Mouse (Mus musculus): ENCODE results near the gene Kcnd1. TPM values are rescaled to one million over a fixed set of nuclear protein-coding genes. Genes with fewer than 3 reads are reported as not detected.

The Kcnd1 gene
- polyA plus RNA-seq, 1 experiment from 2014 or later = 1.6 TPM

MicroRNA genes within 50 kb of the gene (microRNA counts, 519-probe panel; counts per million panel counts)
- microRNA mmu-miR-1198 = 1,894 counts per million, percentile 13 among the panel's probes with 10 or more counts

Small RNA genes lying within 50 kb of the gene (microRNA-seq; reads per million reads assigned to microRNA genes)
- 30.6 reads per million, percentile 40 among the genes with 10 or more reads in this experiment for gene Mir1198

Other genes with a start within 250 kb of the Kcnd1 start
- 0.05 TPM in 1 of 2 replicates, not detected in the other for gene Foxp3, start 248.6 kb upstream of the Kcnd1 start, polyA plus RNA-seq (2015; fragmentation: Nextera tagmentation; extraction: Ambion mirVana)
- gene Ppp1r3f, start 248.0 kb upstream of the Kcnd1 start, polyA plus RNA-seq (2015; fragmentation: Nextera tagmentation; extraction: Ambion mirVana) = 1.9 and 2.2 TPM in 2 replicates
- 31.9 and 32.1 TPM in 2 replicates for gene Ccdc22, start 216.8 kb upstream of the Kcnd1 start, polyA plus RNA-seq (2015; fragmentation: Nextera tagmentation; extraction: Ambion mirVana)
- gene Cacna1f, start 215.2 kb upstream of the Kcnd1 start, polyA plus RNA-seq (2015; fragmentation: Nextera tagmentation; extraction: Ambion mirVana) = not detected in 2 replicates
- gene Syp, start 183.8 kb upstream of the Kcnd1 start, polyA plus RNA-seq (2015; fragmentation: Nextera tagmentation; extraction: Ambion mirVana) = 1.9 and 3.4 TPM in 2 replicates
- gene Prickle3, start 165.0 kb upstream of the Kcnd1 start, polyA plus RNA-seq (2015; fragmentation: Nextera tagmentation; extraction: Ambion mirVana) = 8.5 and 8.8 TPM in 2 replicates
- 186 and 191 TPM in 2 replicates for gene Plp2, start 150.9 kb upstream of the Kcnd1 start, polyA plus RNA-seq (2015; fragmentation: Nextera tagmentation; extraction: Ambion mirVana)
- gene Magix, start 141.0 kb upstream of the Kcnd1 start, polyA plus RNA-seq (2015; fragmentation: Nextera tagmentation; extraction: Ambion mirVana) = 0.53 and 0.62 TPM in 2 replicates
- gene Gpkow, start 125.2 kb upstream of the Kcnd1 start, polyA plus RNA-seq (2015; fragmentation: Nextera tagmentation; extraction: Ambion mirVana) = 46.9 and 49.1 TPM in 2 replicates
- 69.6 and 79.5 TPM in 2 replicates for gene Wdr45, start 108.0 kb upstream of the Kcnd1 start, polyA plus RNA-seq (2015; fragmentation: Nextera tagmentation; extraction: Ambion mirVana)
- gene Gm45208, start 100.0 kb upstream of the Kcnd1 start, polyA plus RNA-seq (2015; fragmentation: Nextera tagmentation; extraction: Ambion mirVana) = not detected in 2 replicates
- gene Praf2, start 93.8 kb upstream of the Kcnd1 start, polyA plus RNA-seq (2015; fragmentation: Nextera tagmentation; extraction: Ambion mirVana) = 58.9 and 60.6 TPM in 2 replicates
- 23.5 and 23.6 TPM in 2 replicates for gene Ccdc120, start 71.4 kb upstream of the Kcnd1 start, polyA plus RNA-seq (2015; fragmentation: Nextera tagmentation; extraction: Ambion mirVana)
- 29.2 and 30.5 TPM in 2 replicates for gene Tfe3, start 59.7 kb upstream of the Kcnd1 start, polyA plus RNA-seq (2015; fragmentation: Nextera tagmentation; extraction: Ambion mirVana)
- 39.7 and 41.7 TPM in 2 replicates for gene Gripap1, start 32.5 kb upstream of the Kcnd1 start, polyA plus RNA-seq (2015; fragmentation: Nextera tagmentation; extraction: Ambion mirVana)
- 42.2 and 46.6 TPM in 2 replicates for gene Otud5, start 19.1 kb downstream of the Kcnd1 start, polyA plus RNA-seq (2015; fragmentation: Nextera tagmentation; extraction: Ambion mirVana)
- 8.6 and 10.3 TPM in 2 replicates for gene Pim2, start 56.0 kb downstream of the Kcnd1 start, polyA plus RNA-seq (2015; fragmentation: Nextera tagmentation; extraction: Ambion mirVana)
- gene Slc35a2, start 61.7 kb downstream of the Kcnd1 start, polyA plus RNA-seq (2015; fragmentation: Nextera tagmentation; extraction: Ambion mirVana) = 37.6 and 38.6 TPM in 2 replicates
- gene Pqbp1, start 77.0 kb downstream of the Kcnd1 start, polyA plus RNA-seq (2015; fragmentation: Nextera tagmentation; extraction: Ambion mirVana) = 114 and 115 TPM in 2 replicates
- gene Timm17b, start 77.1 kb downstream of the Kcnd1 start, polyA plus RNA-seq (2015; fragmentation: Nextera tagmentation; extraction: Ambion mirVana) = 155 TPM in 2 replicates
- not detected in 2 replicates for gene Gm10491, start 85.5 kb downstream of the Kcnd1 start, polyA plus RNA-seq (2015; fragmentation: Nextera tagmentation; extraction: Ambion mirVana)
- not detected in 2 replicates for gene Gm10490, start 87.3 kb downstream of the Kcnd1 start, polyA plus RNA-seq (2015; fragmentation: Nextera tagmentation; extraction: Ambion mirVana)
- gene Pcsk1n, start 97.5 kb downstream of the Kcnd1 start, polyA plus RNA-seq (2015; fragmentation: Nextera tagmentation; extraction: Ambion mirVana) = 0.86 and 1.9 TPM in 2 replicates
- gene Eras, start 106.3 kb downstream of the Kcnd1 start, polyA plus RNA-seq (2015; fragmentation: Nextera tagmentation; extraction: Ambion mirVana) = not detected in 2 replicates
- gene Hdac6, start 125.6 kb downstream of the Kcnd1 start, polyA plus RNA-seq (2015; fragmentation: Nextera tagmentation; extraction: Ambion mirVana) = 24.1 and 26.8 TPM in 2 replicates
- 1.4 and 1.9 TPM in 2 replicates for gene Gata1, start 155.8 kb downstream of the Kcnd1 start, polyA plus RNA-seq (2015; fragmentation: Nextera tagmentation; extraction: Ambion mirVana)
- gene Glod5, start 196.2 kb downstream of the Kcnd1 start, polyA plus RNA-seq (2015; fragmentation: Nextera tagmentation; extraction: Ambion mirVana) = not detected in 2 replicates

Data from lung, embryonic 15.5 days (tissue).